8 mouse cellular contexts compared by ENCODE assay signal in genomic region chr9:106226151-106226682, GRCm38 (mm10). TPM values are rescaled to one million over a fixed set of nuclear protein-coding genes. Genes with fewer than 3 reads are reported as not detected.
DNase-seq lines count a peak whose midpoint lies in the region; ATAC-seq and TF ChIP-seq lines count a peak whose summit lies in the region.

No protein-coding gene starts in this region.

- TF ChIP-seq CTCF in left cerebral cortex, adult 2 months (IDR thresholded peaks at IDR 0.05) = peak; percentile 37

- peaks cover 16% of the 10 kb centered on the region for H3K4me1 ChIP-seq in heart, embryonic 15.5 days (replicated peaks)
- H3K4me1 ChIP-seq in midbrain, embryonic 12.5 days = peaks cover 11% of the 10 kb centered on the region

- intact Hi-C loops in left cerebral cortex, adult 2 months (cut with DNase I) = loop anchor here (5.0 kb wide), 1 partner anchor 56 kb away; the partner anchor contains the start of gene Poc1a
- intact Hi-C loops in left cerebral cortex, postnatal 4 days (cut with DNase I) = no loop called here

- H3K9ac ChIP-seq in heart, embryonic 15.5 days = peak overlapping the region; percentile 36
- H3K9ac ChIP-seq in midbrain, embryonic 12.5 days (replicated peaks) = peak overlapping the region; percentile 50

- peak overlapping the region; percentile 43 for H3K4me3 ChIP-seq in left cerebral cortex, adult 2 months
- H3K4me3 ChIP-seq in heart, embryonic 15.5 days = peak overlapping the region; percentile 47
- H3K4me3 ChIP-seq in midbrain, embryonic 12.5 days = peak overlapping the region; percentile 41

- peaks cover 13% of the 10 kb centered on the region for H3K27me3 ChIP-seq in heart, embryonic 15.5 days
- H3K27me3 ChIP-seq in midbrain, embryonic 12.5 days = peaks cover 22% of the 10 kb centered on the region

- H3K4me2 ChIP-seq in heart, embryonic 15.5 days = peak overlapping the region; percentile 78
- peak overlapping the region; percentile 72 for H3K4me2 ChIP-seq in midbrain, embryonic 12.5 days (replicated peaks)

- no peaks in the 10 kb centered on the region for H3K36me3 ChIP-seq in heart, embryonic 15.5 days
- no peaks in the 10 kb centered on the region for H3K36me3 ChIP-seq in midbrain, embryonic 12.5 days

- 8% methylated on average over 34 of the region's 34 CpGs for WGBS in heart, embryonic 15.5 days
- 5% methylated on average over 34 of the region's 34 CpGs for WGBS in midbrain, embryonic 12.5 days

- no peaks in the 10 kb centered on the region for H3K9me3 ChIP-seq in heart, embryonic 15.5 days (replicated peaks)
- H3K9me3 ChIP-seq in midbrain, embryonic 12.5 days = no peaks in the 10 kb centered on the region

- peak; percentile 45; the same call in 1 of the 2 replicates for ATAC-seq in heart, embryonic 15.5 days (replicated peaks; ENCODE audit: insufficient number of reproducible peaks, insufficient read depth, low FRiP score, low read depth)
- peak; percentile 78 for ATAC-seq in midbrain, embryonic 12.5 days (ENCODE audit: low FRiP score, low read depth)

- peak in 1 of 2 experiments; percentile 55 for DNase-seq in left cerebral cortex, adult 2 months (ENCODE audit: extremely low spot score in 1 of 2, low spot score in 2 of 2)
- DNase-seq in left cerebral cortex, adult 8-10 months (ENCODE audit: low spot score in 2 of 2) = no peak
- DNase-seq in embryo, embryonic 10.5 days (ENCODE audit: low spot score) = peak; percentile 68
- DNase-seq in left cerebral cortex, postnatal 4 days = peak; percentile 48
- no peak for DNase-seq in gastrocnemius, adult 8-10 months (ENCODE audit: low spot score in 2 of 2)
- no peak for DNase-seq in thymus, postnatal 25 days

- H3K27ac ChIP-seq in left cerebral cortex, adult 2 months = peak overlapping the region; percentile 16
- H3K27ac ChIP-seq in heart, embryonic 15.5 days = no peak overlapping the region
- no peak overlapping the region; the same call in 1 of the 2 replicates for H3K27ac ChIP-seq in midbrain, embryonic 12.5 days (replicated peaks)

RNA-seq across cellular contexts. Expression of gene Tlr9, which starts 3.8 kb away (rescaled TPM):
- total RNA-seq in left cerebral cortex, adult 2 months (2021) = 1 to 10 TPM in 1 of 2 experiments, under 1 TPM in 1; 0.82 to 1.1 TPM
- total RNA-seq in left cerebral cortex, adult 8-10 months (2022) = 1 to 10 TPM in 3 of 4 experiments, under 1 TPM in 1; 0.85 to 2.0 (median 1.7) TPM
- polyA plus RNA-seq in heart, embryonic 15.5 days (2015; fragmentation: Nextera tagmentation; extraction: Ambion mirVana) = 0.04 and 0.08 TPM in 2 replicates
- under 1 TPM; 0.46 to 0.48 TPM for total RNA-seq in left cerebral cortex, postnatal 4 days (2021)
- not detected in 2 replicates for polyA plus RNA-seq in midbrain, embryonic 12.5 days (2016; fragmentation: Nextera tagmentation; extraction: Ambion mirVana)
- under 1 TPM in 3 of 4 experiments, not detected in 1; 0.10 to 0.43 (median 0.19) TPM for total RNA-seq in gastrocnemius, adult 8-10 months (2022)

RNA-seq across cellular contexts. Expression of gene Alas1, which starts 22.2 kb away (rescaled TPM):
- 100 to 1,000 TPM; 138 to 140 TPM for total RNA-seq in left cerebral cortex, adult 2 months (2021)
- total RNA-seq in left cerebral cortex, adult 8-10 months (2022) = 100 to 1,000 TPM; 136 to 146 (median 141) TPM
- polyA plus RNA-seq in heart, embryonic 15.5 days (2015; fragmentation: Nextera tagmentation; extraction: Ambion mirVana) = 168 and 187 TPM in 2 replicates
- total RNA-seq in left cerebral cortex, postnatal 4 days (2021) = 10 to 100 TPM; 97.5 to 99.8 TPM
- 79.0 and 87.6 TPM in 2 replicates for polyA plus RNA-seq in midbrain, embryonic 12.5 days (2016; fragmentation: Nextera tagmentation; extraction: Ambion mirVana)
- 100 to 1,000 TPM; 175 to 200 (median 179) TPM for total RNA-seq in gastrocnemius, adult 8-10 months (2022)

RNA-seq across cellular contexts. Expression of gene Twf2, which starts 23.3 kb away (rescaled TPM):
- total RNA-seq in left cerebral cortex, adult 2 months (2021) = 10 to 100 TPM; 60.3 to 61.1 TPM
- total RNA-seq in left cerebral cortex, adult 8-10 months (2022) = 10 to 100 TPM; 58.6 to 61.1 (median 59.1) TPM
- polyA plus RNA-seq in heart, embryonic 15.5 days (2015; fragmentation: Nextera tagmentation; extraction: Ambion mirVana) = 46.7 and 52.9 TPM in 2 replicates
- total RNA-seq in left cerebral cortex, postnatal 4 days (2021) = 10 to 100 TPM; 34.4 to 38.2 TPM
- polyA plus RNA-seq in midbrain, embryonic 12.5 days (2016; fragmentation: Nextera tagmentation; extraction: Ambion mirVana) = 53.1 and 58.0 TPM in 2 replicates
- 100 to 1,000 TPM; 129 to 168 (median 143) TPM for total RNA-seq in gastrocnemius, adult 8-10 months (2022)

RNA-seq across cellular contexts. Expression of gene Ppm1m, which starts 26.7 kb away (rescaled TPM):
- 10 to 100 TPM; 22.2 to 26.4 TPM for total RNA-seq in left cerebral cortex, adult 2 months (2021)
- total RNA-seq in left cerebral cortex, adult 8-10 months (2022) = 10 to 100 TPM; 23.4 to 26.9 (median 24.4) TPM
- polyA plus RNA-seq in heart, embryonic 15.5 days (2015; fragmentation: Nextera tagmentation; extraction: Ambion mirVana) = 23.1 and 33.6 TPM in 2 replicates
- total RNA-seq in left cerebral cortex, postnatal 4 days (2021) = 10 to 100 TPM; 16.1 to 18.7 TPM
- 31.9 and 39.1 TPM in 2 replicates for polyA plus RNA-seq in midbrain, embryonic 12.5 days (2016; fragmentation: Nextera tagmentation; extraction: Ambion mirVana)
- total RNA-seq in gastrocnemius, adult 8-10 months (2022) = 1 to 10 TPM; 2.3 to 4.5 (median 3.3) TPM

RNA-seq across cellular contexts. Expression of gene Poc1a, which starts 54.6 kb away (rescaled TPM):
- total RNA-seq in left cerebral cortex, adult 2 months (2021) = 10 to 100 TPM; 18.6 to 19.6 TPM
- 10 to 100 TPM; 14.6 to 18.3 (median 16.7) TPM for total RNA-seq in left cerebral cortex, adult 8-10 months (2022)
- 23.7 and 26.8 TPM in 2 replicates for polyA plus RNA-seq in heart, embryonic 15.5 days (2015; fragmentation: Nextera tagmentation; extraction: Ambion mirVana)
- total RNA-seq in left cerebral cortex, postnatal 4 days (2021) = 10 to 100 TPM; 11.0 to 11.9 TPM
- polyA plus RNA-seq in midbrain, embryonic 12.5 days (2016; fragmentation: Nextera tagmentation; extraction: Ambion mirVana) = 21.0 and 23.2 TPM in 2 replicates
- total RNA-seq in gastrocnemius, adult 8-10 months (2022) = 1 to 10 TPM in 3 of 4 experiments, under 1 TPM in 1; 0.99 to 1.7 (median 1.3) TPM

Comparison
In these comparisons a context has a peak if more than half of its experiments do, and no peak if none do; other contexts are left out.
1. DNase-seq: peak in embryo, embryonic 10.5 days (single experiment) and left cerebral cortex, postnatal 4 days (single experiment); none in left cerebral cortex, adult 8-10 months (0 of 2), gastrocnemius, adult 8-10 months (0 of 2) and thymus, postnatal 25 days (single experiment).
2. Peak in every context shown above with its lines, with median percentiles within 50 percentile points of each other: H3K4me3 ChIP-seq.